Mouse (Mus musculus): ENCODE measurements at regions not wholly inside any gene's neighbourhood (a gene's known extent, or its start where the extent isn't known, plus 50 kb on each side); places are given as distances from the start of the nearest gene placed in this dataset.
"Not testable (repeated sequence)": the region's sequence is repeated elsewhere in the genome, so short reads cannot be mapped to it uniquely, and the experiment has no call there.

GRCm38 (mm10) chr4:31225741-31226140, 738.2 kb upstream of the Map3k7 start:
- DNase-seq (ENCODE audit: low spot score), result no peak

GRCm38 (mm10) chr4:31268825-31269495, 694.9 kb upstream of the Map3k7 start:
- DNase-seq (ENCODE audit: low spot score), result no peak

- no peak for DNase-seq (ENCODE audit: low spot score)
Measured at GRCm38 (mm10) chr4:31274131-31274530, 689.8 kb upstream of the Map3k7 start.

- no peak for DNase-seq (ENCODE audit: low spot score)
Measured at GRCm38 (mm10) chr4:31290301-31290975, 673.5 kb upstream of the Map3k7 start.

- DNase-seq (ENCODE audit: low spot score), result no peak
Measured at GRCm38 (mm10) chr4:31293752-31294151, 670.1 kb upstream of the Map3k7 start.

- no peak for DNase-seq (ENCODE audit: low spot score)
Measured at GRCm38 (mm10) chr4:31297848-31298247, 666.0 kb upstream of the Map3k7 start.

GRCm38 (mm10) chr4:31319269-31319668, 644.6 kb upstream of the Map3k7 start:
- DNase-seq (ENCODE audit: low spot score), result no peak

GRCm38 (mm10) chr4:31320734-31321507, 643.0 kb upstream of the Map3k7 start:
- DNase-seq (ENCODE audit: low spot score), result no peak

- DNase-seq (ENCODE audit: low spot score), result no peak
Measured at GRCm38 (mm10) chr4:31323816-31324215, 640.1 kb upstream of the Map3k7 start.

- DNase-seq (ENCODE audit: low spot score), result no peak
Measured at GRCm38 (mm10) chr4:31328798-31329197, 635.1 kb upstream of the Map3k7 start.

GRCm38 (mm10) chr4:31331053-31331452, 632.8 kb upstream of the Map3k7 start:
- no peak for DNase-seq (ENCODE audit: low spot score)

- no peak for DNase-seq (ENCODE audit: low spot score)
Measured at GRCm38 (mm10) chr4:31335686-31336085, 628.2 kb upstream of the Map3k7 start.

GRCm38 (mm10) chr4:31337980-31338379, 625.9 kb upstream of the Map3k7 start:
- no peak for DNase-seq (ENCODE audit: low spot score)

- no peak for DNase-seq (ENCODE audit: low spot score)
Measured at GRCm38 (mm10) chr4:31343312-31344248, 620.3 kb upstream of the Map3k7 start.

GRCm38 (mm10) chr4:31354046-31354445, 609.9 kb upstream of the Map3k7 start:
- DNase-seq (ENCODE audit: low spot score), result not testable (repeated sequence)

GRCm38 (mm10) chr4:31354953-31355352, 608.9 kb upstream of the Map3k7 start:
- DNase-seq (ENCODE audit: low spot score), result no peak

GRCm38 (mm10) chr4:31366172-31366571, 597.7 kb upstream of the Map3k7 start:
- no peak for DNase-seq (ENCODE audit: low spot score)

- DNase-seq (ENCODE audit: low spot score), result no peak
Measured at GRCm38 (mm10) chr4:31367031-31367430, 596.9 kb upstream of the Map3k7 start.

GRCm38 (mm10) chr4:31370062-31370461, 593.8 kb upstream of the Map3k7 start:
- DNase-seq (ENCODE audit: low spot score), result no peak

- no peak for DNase-seq (ENCODE audit: low spot score)
Measured at GRCm38 (mm10) chr4:31381069-31381969, 582.6 kb upstream of the Map3k7 start.
